Mouse (Mus musculus) left cerebral cortex, postnatal 14 days (tissue): ENCODE results near the gene Kmt2d. TPM values are rescaled to one million over a fixed set of nuclear protein-coding genes. Genes with fewer than 3 reads are reported as not detected.

Experiments used
- DNase-seq, 2 experiments: peaks; one replicate each; pipeline ENCODE4 v3.0.0; 2021 to 2022; ENCODE audit warnings: low spot score in 2 of 2, mixed read lengths in 1 of 2
- intact Hi-C: fragments of 180-260 bp; cut with DNase I; formaldehyde crosslinking; loops from one replicate; pipeline ENCODE4 v1.15.1; 2025
- total RNA-seq, 2 experiments: library from RNA; stranded (reverse); gene quantifications; 2 replicates each; pipeline ENCODE4 v1.2.3; 2021

Gene Kmt2d
- total RNA-seq, 2 experiments from 2014 or later: 73.2 to 75.3 TPM

GRCm38 (mm10) chr15:98891907-98892606 lies 21.1 kb upstream of the Kmt2d start:
- DNase-seq: peak; percentile 72 to 87

DNA sequence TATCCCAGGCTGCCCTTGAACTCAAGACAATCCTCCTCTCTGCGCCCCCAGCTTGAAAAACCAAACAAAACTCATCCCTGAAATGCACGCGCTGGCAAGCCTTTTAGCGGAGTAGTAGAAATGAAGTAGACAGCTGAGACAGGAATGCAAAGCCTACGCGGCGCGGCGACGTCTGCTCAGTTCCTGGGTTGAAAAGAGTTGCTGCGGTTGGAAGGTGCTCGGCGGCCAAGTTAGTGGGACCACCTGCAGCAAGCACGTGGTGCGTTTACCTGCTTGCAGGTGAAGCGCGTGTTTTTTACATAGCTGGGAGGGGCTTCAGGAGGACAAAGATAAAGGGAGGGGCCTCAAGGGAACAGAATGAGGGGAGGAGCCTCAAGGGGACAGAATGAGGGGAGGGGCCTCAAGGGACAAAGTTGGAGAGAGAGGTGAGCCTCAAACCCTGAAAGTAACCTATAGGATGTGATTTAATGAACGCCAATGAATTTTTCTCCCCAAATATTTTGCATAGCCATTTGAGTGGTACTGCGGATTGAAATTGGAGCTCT lies 20.3 kb upstream of the Kmt2d start:
- intact Hi-C loops: loop anchor here (5.0 kb wide), 1 partner anchor 36 kb away; no protein-coding TSS in a partner anchor
- DNase-seq: no peak

More at GRCm38 (mm10) chr15:98891907-98892606, 21.1 kb upstream of the Kmt2d start:
- intact Hi-C loops: loop anchor here (1.0 to 5.0 kb wide), 2 partner anchors 35 to 101 kb away; no protein-coding TSS in a partner anchor

GRCm38 (mm10) chr15:98887526-98887925 lies 16.5 kb upstream of the Kmt2d start:
- intact Hi-C loops: no loop called here
- DNase-seq: no peak

- no peak for DNase-seq
- intact Hi-C loops: no loop called here
Measured at GRCm38 (mm10) chr15:98886667-98887387, 15.8 kb upstream of the Kmt2d start.

- intact Hi-C loops: loop anchor here (5.0 kb wide), 1 partner anchor 33 kb away; the partner anchor contains the start of gene Lmbr1l
- DNase-seq: no peak
Measured at GRCm38 (mm10) chr15:98884106-98884505, 13.1 kb upstream of the Kmt2d start.

GRCm38 (mm10) chr15:98883661-98884060 lies 12.7 kb upstream of the Kmt2d start:
- intact Hi-C loops: loop anchor here (5.0 kb wide), 1 partner anchor 34 kb away; the partner anchor contains the start of gene Lmbr1l

DNA sequence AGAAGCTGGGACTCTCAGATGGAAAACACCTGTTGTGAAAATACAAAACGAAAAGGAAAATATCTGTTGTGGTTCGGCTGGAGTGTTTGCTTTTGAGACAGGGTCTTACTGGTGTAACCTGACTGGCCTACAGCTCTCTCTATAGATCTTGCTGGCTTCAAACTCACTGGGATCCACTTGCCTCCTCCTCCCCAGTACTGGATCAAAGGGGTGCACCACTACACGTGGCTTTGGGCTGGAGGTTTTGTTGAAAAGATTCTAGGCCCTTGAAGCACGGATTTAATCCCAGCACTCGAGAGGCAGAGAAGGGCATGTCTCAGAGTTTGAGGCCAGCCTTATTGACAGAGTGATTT lies 10.6 kb upstream of the Kmt2d start:
- no peak for DNase-seq
- intact Hi-C loops: loop anchor here (5.0 kb wide), 1 partner anchor 36 kb away; the partner anchor contains the start of gene Lmbr1l

More at GRCm38 (mm10) chr15:98883661-98884060, 12.7 kb upstream of the Kmt2d start:
- no peak for DNase-seq

DNA sequence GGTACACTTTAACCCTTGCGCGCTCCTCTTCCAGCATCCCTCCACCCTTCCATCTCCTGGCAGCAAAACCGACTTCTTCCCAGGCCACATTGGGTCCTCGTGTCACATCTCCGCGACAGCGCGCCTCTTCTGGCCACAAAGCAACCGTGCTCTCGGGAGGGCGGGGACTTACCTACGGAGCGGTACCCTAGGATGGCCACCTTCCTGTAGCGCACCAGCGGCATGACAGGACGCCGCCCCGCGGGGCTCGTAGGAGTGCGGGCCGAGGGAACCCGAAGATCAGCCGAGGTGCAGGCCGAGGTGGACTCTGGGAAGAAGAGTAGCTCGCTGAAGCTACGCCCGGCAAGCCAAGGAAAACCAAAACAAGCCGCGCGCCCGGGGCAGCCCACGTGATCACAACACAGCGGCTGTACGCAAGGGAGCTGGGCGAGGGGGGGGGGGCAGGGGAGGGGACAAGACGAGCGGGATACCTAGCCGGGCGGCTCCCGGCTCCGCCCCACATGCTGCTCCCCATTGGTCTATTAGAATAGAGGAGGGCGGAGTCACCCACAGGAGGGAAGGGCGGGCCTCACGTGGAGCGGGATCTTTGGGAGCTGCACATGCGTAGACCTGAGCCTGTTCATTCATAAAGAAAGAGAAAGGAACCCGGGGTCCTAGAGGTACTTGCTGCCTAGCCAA lies 10.1 kb upstream of the Kmt2d start:
- DNase-seq: peak; percentile 90 to 95
- intact Hi-C loops: loop anchor here (5.0 kb wide), 1 partner anchor 36 kb away; the partner anchor contains the start of gene Lmbr1l

DNA sequence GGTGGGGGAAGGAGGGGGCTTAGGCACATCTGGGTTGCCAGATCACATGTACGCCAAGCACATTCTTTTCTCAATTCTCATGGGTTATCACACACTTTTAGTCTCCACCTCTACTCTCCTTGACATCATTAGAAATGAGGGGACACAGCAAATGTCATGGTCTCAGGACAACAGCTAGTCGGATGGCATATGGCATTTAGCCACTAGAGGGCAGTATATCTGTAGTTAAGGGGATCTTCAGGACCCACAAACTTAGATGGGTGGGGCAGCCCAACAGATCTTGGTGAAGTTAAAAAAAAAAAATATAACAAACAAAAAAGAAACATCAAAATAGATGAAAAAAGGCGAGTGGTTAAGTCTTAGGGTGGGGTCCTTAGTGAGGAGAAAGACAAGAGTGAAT lies 6.3 kb upstream of the Kmt2d start:
- intact Hi-C loops: loop anchor here (5.0 kb wide), 1 partner anchor 50 kb away; no protein-coding TSS in a partner anchor
- DNase-seq: peak; percentile 75 to 77

DNA sequence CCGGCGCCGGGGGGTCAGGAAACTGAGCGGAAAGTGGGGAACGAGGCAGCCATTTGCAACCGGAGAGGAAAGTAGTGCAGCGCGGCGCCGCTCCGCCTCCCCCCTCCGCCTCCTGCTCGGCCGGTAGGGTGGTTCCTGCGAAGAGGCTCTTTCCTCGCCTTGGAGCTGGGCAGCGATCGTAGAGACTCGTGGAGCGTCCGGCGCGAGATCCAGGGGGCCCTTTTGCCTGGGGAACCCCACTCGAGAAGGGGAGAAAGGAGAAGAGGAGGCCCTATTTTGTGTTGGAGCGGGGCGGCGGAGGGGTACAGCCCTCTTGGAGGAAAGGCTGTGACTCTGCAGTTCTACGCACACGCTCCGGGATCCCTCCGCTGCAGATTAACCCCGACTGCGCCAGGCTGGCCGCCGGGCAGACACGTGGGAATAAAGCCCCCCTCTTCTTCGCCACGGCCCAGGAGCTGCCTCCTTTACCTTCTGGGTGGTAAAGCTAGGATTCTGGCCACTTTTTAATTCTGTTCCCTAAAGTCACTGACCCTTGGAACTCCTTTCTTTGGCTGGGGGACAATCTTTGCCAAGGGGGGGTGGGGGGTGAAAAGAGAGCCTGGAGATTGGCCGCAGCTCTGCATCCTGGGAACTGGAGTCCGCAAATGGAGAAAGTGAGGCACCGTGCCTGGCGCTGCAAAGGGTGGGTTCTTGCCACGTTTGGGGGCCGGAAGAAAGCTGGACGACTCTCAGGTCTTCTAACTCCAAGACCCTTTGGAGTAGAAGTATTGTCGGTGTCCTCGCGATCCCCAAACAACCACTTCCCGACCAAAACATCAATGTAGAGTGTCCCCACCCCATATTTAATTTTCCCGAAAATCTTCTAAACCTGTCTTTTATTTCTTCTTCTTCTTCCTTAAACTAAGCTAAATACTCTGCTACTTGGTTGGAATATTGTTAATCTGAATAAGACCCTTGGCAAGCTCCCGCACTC lies 1.2 kb upstream of the Kmt2d start:
- DNase-seq: peak; percentile 93 to 96
- intact Hi-C loops: no loop called here

DNA sequence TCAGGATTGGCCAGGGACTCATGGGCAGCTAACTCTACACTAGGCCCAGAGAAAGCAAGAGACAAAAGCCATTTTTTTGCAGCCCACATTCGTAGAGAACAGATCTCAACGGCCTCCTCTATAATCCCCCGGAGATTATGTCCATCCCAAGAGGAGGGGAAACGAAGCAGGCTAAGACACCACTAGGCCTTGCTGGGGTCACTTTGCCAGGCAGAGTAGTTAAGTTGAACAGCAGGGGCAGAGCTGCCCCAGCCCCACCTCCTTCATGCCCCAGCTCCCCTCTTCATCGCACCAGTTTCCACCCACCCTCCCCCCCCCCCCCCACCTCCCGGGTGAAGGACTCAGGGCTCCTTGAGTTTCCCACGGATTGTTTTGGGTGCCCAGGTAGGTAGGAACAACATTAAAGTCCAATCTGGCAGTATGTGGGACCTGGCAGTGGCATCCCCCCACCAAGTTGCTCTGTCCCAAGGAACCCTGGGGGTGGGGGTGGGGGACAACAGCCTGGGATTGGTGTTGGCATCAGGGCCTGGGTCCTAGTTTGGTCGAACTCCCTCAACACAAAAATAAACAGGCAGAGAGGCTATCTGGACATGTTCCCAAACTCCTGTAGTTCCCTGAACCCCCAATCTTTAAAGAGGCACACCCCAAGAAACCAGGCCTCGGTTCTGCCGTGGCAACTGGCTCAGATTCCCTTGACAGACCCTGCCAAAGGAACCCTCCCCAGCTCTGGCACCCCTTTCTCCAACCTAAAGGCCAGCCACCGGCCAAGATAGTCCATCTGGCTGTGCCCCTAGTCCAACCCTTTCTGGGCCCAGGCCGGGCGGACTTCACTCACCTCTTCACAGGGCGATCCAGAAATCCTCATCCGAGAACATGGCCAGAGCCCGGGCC lies 580 bp downstream of the Kmt2d start:
- DNase-seq: no peak
- intact Hi-C loops: no loop called here

- intact Hi-C loops: no loop called here
- no peak for DNase-seq
Measured at GRCm38 (mm10) chr15:98869342-98870178, 1.4 kb downstream of the Kmt2d start.

DNA sequence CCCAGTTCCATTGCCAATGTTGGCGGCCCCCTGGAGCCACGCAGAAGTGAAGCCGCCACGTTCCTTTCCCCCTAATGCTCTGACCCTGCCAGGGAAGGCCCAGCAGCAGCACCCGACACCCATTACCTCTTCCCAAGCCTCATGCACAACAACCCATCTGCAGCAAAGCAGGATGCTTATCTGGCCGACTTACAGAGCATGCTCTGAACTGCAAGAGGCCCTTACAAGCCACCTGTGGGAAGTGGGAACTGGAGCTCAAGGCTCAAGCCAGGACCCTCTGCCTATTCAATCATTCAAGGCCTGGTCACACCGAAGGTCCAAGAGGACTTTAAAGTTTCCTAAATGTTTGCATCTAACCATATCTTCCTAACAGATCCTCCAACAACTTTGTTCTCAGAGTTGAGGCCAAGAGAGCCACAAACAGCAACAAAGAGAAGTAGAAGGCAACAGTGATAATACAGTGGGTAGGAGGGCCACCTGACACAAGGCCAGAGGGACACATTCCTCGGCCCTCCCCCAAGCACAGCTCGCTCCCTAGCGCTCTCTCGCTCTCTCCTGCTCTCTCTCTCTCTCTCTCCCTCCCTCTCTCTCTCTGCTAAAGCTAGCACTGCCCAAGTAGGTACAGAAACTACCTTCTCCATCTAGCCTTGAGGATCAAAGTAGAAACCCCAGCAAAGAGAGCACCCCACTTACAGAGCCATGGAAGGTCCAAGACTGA lies 2.5 kb downstream of the Kmt2d start:
- intact Hi-C loops: no loop called here
- no peak for DNase-seq

GRCm38 (mm10) chr15:98867321-98867720 lies 3.7 kb downstream of the Kmt2d start:
- intact Hi-C loops: no loop called here
- DNase-seq: peak; percentile 54 to 57

- no peak for DNase-seq
- intact Hi-C loops: no loop called here
Measured at GRCm38 (mm10) chr15:98866501-98866900, 4.5 kb downstream of the Kmt2d start.

DNA sequence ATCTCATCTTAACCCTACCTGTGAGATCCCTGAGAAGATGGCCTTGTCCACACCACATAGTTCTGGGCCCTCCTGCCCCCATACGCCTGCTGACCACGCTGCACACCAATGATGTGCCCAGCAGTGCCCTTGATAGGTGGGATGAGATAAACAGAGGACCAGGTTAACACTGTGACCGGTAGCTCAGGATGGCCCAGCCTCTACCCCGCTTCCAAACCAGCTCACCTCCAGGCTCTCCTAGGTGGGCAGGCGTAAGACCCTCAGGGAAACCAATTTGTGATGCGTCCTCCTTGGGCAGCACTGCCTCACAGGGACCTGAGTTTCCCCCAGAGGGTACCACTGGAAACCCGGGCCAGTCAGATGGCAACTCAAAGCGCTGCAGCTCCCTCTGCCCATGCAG lies 5.2 kb downstream of the Kmt2d start:
- no peak for DNase-seq
- intact Hi-C loops: no loop called here
